Mouse (Mus musculus) stomach, postnatal 0 days (tissue): ENCODE results near the gene Uggt1.

Experiments used
- CTCF ChIP-seq: IDR thresholded peaks from 2 replicates; pipeline ENCODE4 v1.5.1; 2016; ENCODE audit warnings: antibody characterized with exemption, low read depth, mild to moderate bottlenecking, moderate library complexity
- EP300 ChIP-seq: optimal IDR thresholded peaks from 2 replicates; pipeline ENCODE3; 2016; ENCODE audit warnings: antibody characterized with exemption

- TF ChIP-seq CTCF (no peak), EP300 (no peak)
Observed at GRCm38 (mm10) chr1:36116488-36116887, 128.0 kb downstream of the Uggt1 start.
